Mouse (Mus musculus): ENCODE results near the gene Ccdc73.

GRCm38 (mm10) chr2:104854836-104855235 lies 12.8 kb upstream of the Ccdc73 start:
- no peak for TF ChIP-seq CTCF (IDR thresholded peaks at IDR 0.05; ENCODE audit: insufficient read depth, low read length)
- no peak for TF ChIP-seq POLR2A (IDR thresholded peaks at IDR 0.05; ENCODE audit: borderline replicate concordance, extremely low read depth, low read depth, low read length)
